Mouse (Mus musculus) bone marrow, adult 2 months (tissue): ENCODE measurements around the gene Lrrfip2.

Experiments used
- CTCF ChIP-seq: fragments of 200-500 bp; IDR thresholded peaks from 2 replicates; pipeline ENCODE4 v1.5.1; 2011; ENCODE audit warnings: low read length, control low read depth; ENCODE audit not compliant: control insufficient read depth, insufficient read depth
- POLR2A ChIP-seq: fragments of 200-500 bp; IDR thresholded peaks from 2 replicates; pipeline ENCODE4 v1.6.1; 2011; ENCODE audit warnings: low read depth, mild to moderate bottlenecking, control low read depth, low read length, borderline replicate concordance; ENCODE audit not compliant: control insufficient read depth

DNA sequence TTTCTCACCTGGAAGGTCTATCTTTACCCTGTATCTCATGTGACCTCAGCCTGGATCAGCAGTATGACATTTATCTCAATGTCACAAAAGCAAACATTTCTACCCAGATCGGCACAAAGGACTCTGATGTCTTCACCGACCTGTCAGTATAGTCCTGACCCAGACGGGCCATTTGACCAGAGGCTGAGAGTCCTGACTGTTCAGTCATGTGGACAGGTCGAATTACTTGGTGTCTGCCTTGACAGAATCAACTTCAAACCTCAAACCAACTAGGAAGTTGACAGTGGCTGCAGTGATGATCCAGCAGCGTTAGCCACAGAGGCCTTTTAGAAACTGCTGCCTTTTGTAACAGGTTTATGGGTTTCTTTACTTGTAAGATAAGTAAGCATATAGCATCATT, 56.7 kb downstream of the Lrrfip2 start:
- TF ChIP-seq CTCF, result no peak
- no peak for TF ChIP-seq POLR2A
